Comparison of ENCODE assay signal across 8 mouse cellular contexts in genomic region chr10:79788386-79789158, GRCm38 (mm10). TPM values are rescaled to one million over a fixed set of nuclear protein-coding genes. Genes with fewer than 3 reads are reported as not detected.
DNase-seq lines count a peak whose midpoint lies in the region; ATAC-seq and TF ChIP-seq lines count a peak whose summit lies in the region.

No protein-coding gene starts in this region.

- ATAC-seq in kidney, embryonic 15.5 days (replicated peaks; ENCODE audit: low FRiP score), result no peak
- ATAC-seq in G1E (ENCODE audit: extremely low read depth, insufficient number of reproducible peaks, low FRiP score, poor library complexity, severe bottlenecking), result no peak

- H3K4me3 ChIP-seq in kidney, adult 2 months (ENCODE audit: insufficient read depth, low read depth, low read length), result no peak overlapping the region
- H3K4me3 ChIP-seq in kidney, embryonic 15.5 days (replicated peaks), result no peak overlapping the region
- H3K4me3 ChIP-seq in G1E (ENCODE audit: low read depth, low read length), result no peak overlapping the region

- 26% methylated on average over 7 of the region's 7 CpGs for WGBS in kidney, adult 2 months
- 35% methylated on average over 7 of the region's 7 CpGs for WGBS in kidney, embryonic 15.5 days

- no peaks in the 10 kb centered on the region for H3K9me3 ChIP-seq in kidney, embryonic 15.5 days (replicated peaks)
- no peaks in the 10 kb centered on the region for H3K9me3 ChIP-seq in G1E (replicated peaks)

- intact Hi-C loops in left cerebral cortex, postnatal 25 days (cut with DNase I), result loop anchor here (5.0 kb wide), 1 partner anchor 91 kb away; no protein-coding TSS in a partner anchor

- TF ChIP-seq CTCF in kidney, adult 2 months (conservative IDR thresholded peaks at IDR 0.05; ENCODE audit: insufficient read depth, insufficient read length, low read depth, low read length), result peak; percentile 74
- TF ChIP-seq CTCF in G1E (IDR thresholded peaks at IDR 0.05; ENCODE audit: low read depth, low read length), result peak; percentile 68

- peak; percentile 88 for DNase-seq in kidney, adult 2 months
- no peak for DNase-seq in G1E (ENCODE audit: low spot score)
- peak; percentile 77 to 86 for DNase-seq in cerebellum, adult 18-20 months
- peak; percentile 59 to 76 for DNase-seq in gastrocnemius, postnatal 4 days (ENCODE audit: low spot score in 2 of 2)
- peak; percentile 66 to 74 for DNase-seq in left cerebral cortex, postnatal 25 days (ENCODE audit: low spot score in 2 of 2)
- peak; percentile 72 to 83 for DNase-seq in natural killer cell, adult 2 months (ENCODE audit: low spot score in 2 of 2)
- DNase-seq in thymus, postnatal 25 days, result peak; percentile 82

- no peak overlapping the region for H3K4me2 ChIP-seq in kidney, embryonic 15.5 days

- H3K27ac ChIP-seq in kidney, adult 2 months (ENCODE audit: insufficient read depth, low read depth, low read length), result no peak overlapping the region
- H3K27ac ChIP-seq in kidney, embryonic 15.5 days, result no peak overlapping the region

- H3K9ac ChIP-seq in kidney, embryonic 15.5 days, result no peak overlapping the region

- no peaks in the 10 kb centered on the region for H3K27me3 ChIP-seq in kidney, adult 2 months (replicated peaks; ENCODE audit: control insufficient read depth, insufficient read depth, low read length)
- peaks cover 9% of the 10 kb centered on the region for H3K27me3 ChIP-seq in kidney, embryonic 15.5 days
- peaks cover 34% of the 10 kb centered on the region for H3K27me3 ChIP-seq in G1E (ENCODE audit: insufficient read depth, low read length)

- no peaks in the 10 kb centered on the region for H3K36me3 ChIP-seq in kidney, adult 2 months (ENCODE audit: control insufficient read depth, insufficient read depth, low read length)
- no peaks in the 10 kb centered on the region for H3K36me3 ChIP-seq in kidney, embryonic 15.5 days
- no peaks in the 10 kb centered on the region for H3K36me3 ChIP-seq in G1E (replicated peaks)

- H3K4me1 ChIP-seq in kidney, adult 2 months (ENCODE audit: control insufficient read depth, insufficient read depth, low read length), result 0 out of 2 replicates have a peak, but pooled peaks cover 7% of the 10 kb centered on the region
- peaks cover 5% of the 10 kb centered on the region for H3K4me1 ChIP-seq in kidney, embryonic 15.5 days
- H3K4me1 ChIP-seq in G1E (ENCODE audit: insufficient read depth, low read depth, low read length), result peaks cover 14% of the 10 kb centered on the region

- no peak for TF ChIP-seq POLR2A in kidney, adult 2 months (IDR thresholded peaks at IDR 0.05; ENCODE audit: low read depth, low read length)

RNA-seq across cellular contexts. Expression of gene Prss57, which starts 2.2 kb away (rescaled TPM):
- 0.03 and 0.08 TPM in 2 replicates for polyA plus RNA-seq in kidney, adult 2 months (2012; rRNA removed)
- 0.29 TPM in 1 of 2 replicates, not detected in the other for polyA plus RNA-seq in kidney, embryonic 15.5 days (2015; fragmentation: Nextera tagmentation; extraction: Ambion mirVana)
- total RNA-seq in G1E (2014; fragmentation: Nextera tagmentation) (not detected in 2 replicates), G1E (2017) (0.05 TPM in 1 of 2 replicates, not detected in the other)
- not detected in 2 replicates for polyA plus RNA-seq in G1E (2012)
- total RNA-seq in gastrocnemius, postnatal 4 days (2021), result not detected
- total RNA-seq in left cerebral cortex, postnatal 25 days (2021), result 1 to 10 TPM in 1 of 2 experiments, under 1 TPM in 1; 0.62 to 1.1 TPM

RNA-seq across cellular contexts. Expression of gene Palm, which starts 4.8 kb away (rescaled TPM):
- 110 and 121 TPM in 2 replicates for polyA plus RNA-seq in kidney, adult 2 months (2012; rRNA removed)
- 144 and 158 TPM in 2 replicates for polyA plus RNA-seq in kidney, embryonic 15.5 days (2015; fragmentation: Nextera tagmentation; extraction: Ambion mirVana)
- not detected in 2 replicates for total RNA-seq in G1E (2014; fragmentation: Nextera tagmentation)
- total RNA-seq in G1E (2017), result 0.11 and 0.17 TPM in 2 replicates
- 0.42 and 0.44 TPM in 2 replicates for polyA plus RNA-seq in G1E (2012)
- total RNA-seq in gastrocnemius, postnatal 4 days (2021), result 10 to 100 TPM; 42.1 to 50.8 TPM
- 100 to 1,000 TPM; 318 to 348 TPM for total RNA-seq in left cerebral cortex, postnatal 25 days (2021)

RNA-seq across cellular contexts. Expression of gene Fstl3, which starts 11.5 kb away (rescaled TPM):
- polyA plus RNA-seq in kidney, adult 2 months (2012; rRNA removed), result 17.0 and 24.1 TPM in 2 replicates
- polyA plus RNA-seq in kidney, embryonic 15.5 days (2015; fragmentation: Nextera tagmentation; extraction: Ambion mirVana), result 15.3 and 15.6 TPM in 2 replicates
- total RNA-seq in G1E (2014; fragmentation: Nextera tagmentation), result not detected in 2 replicates
- 0.12 and 0.22 TPM in 2 replicates for total RNA-seq in G1E (2017)
- polyA plus RNA-seq in G1E (2012), result 0.05 TPM in 1 of 2 replicates, not detected in the other
- total RNA-seq in gastrocnemius, postnatal 4 days (2021), result 1 to 10 TPM; 1.1 to 2.1 TPM
- total RNA-seq in left cerebral cortex, postnatal 25 days (2021), result 1 to 10 TPM; 2.2 to 2.4 TPM

RNA-seq across cellular contexts. Expression of gene Rnf126, which starts 21.8 kb away (rescaled TPM):
- 90.2 and 122 TPM in 2 replicates for polyA plus RNA-seq in kidney, adult 2 months (2012; rRNA removed)
- polyA plus RNA-seq in kidney, embryonic 15.5 days (2015; fragmentation: Nextera tagmentation; extraction: Ambion mirVana), result 88.5 and 102 TPM in 2 replicates
- total RNA-seq in G1E (2014; fragmentation: Nextera tagmentation) (109 and 129 TPM in 2 replicates), G1E (2017) (23.5 and 25.2 TPM in 2 replicates)
- polyA plus RNA-seq in G1E (2012), result 353 and 382 TPM in 2 replicates
- total RNA-seq in gastrocnemius, postnatal 4 days (2021), result 10 to 100 TPM; 45.0 to 52.5 TPM
- 10 to 100 TPM; 90.9 to 96.0 TPM for total RNA-seq in left cerebral cortex, postnatal 25 days (2021)

RNA-seq across cellular contexts. Expression of gene Misp, which starts 32.2 kb away (rescaled TPM):
- polyA plus RNA-seq in kidney, adult 2 months (2012; rRNA removed), result 17.9 and 19.9 TPM in 2 replicates
- polyA plus RNA-seq in kidney, embryonic 15.5 days (2015; fragmentation: Nextera tagmentation; extraction: Ambion mirVana), result 14.9 and 15.2 TPM in 2 replicates
- total RNA-seq in G1E (2014; fragmentation: Nextera tagmentation) (not detected in 2 replicates), G1E (2017) (0.33 TPM in 1 of 2 replicates, not detected in the other)
- not detected in 2 replicates for polyA plus RNA-seq in G1E (2012)
- under 1 TPM in 1 of 2 experiments, not detected in 1; 0.42 TPM for total RNA-seq in gastrocnemius, postnatal 4 days (2021)
- 1 to 10 TPM in 1 of 2 experiments, under 1 TPM in 1; 0.62 to 1.7 TPM for total RNA-seq in left cerebral cortex, postnatal 25 days (2021)

Comparison
In these comparisons a context has a peak if more than half of its experiments do, and no peak if none do; other contexts are left out.
1. RNA of gene Palm, which starts 4.8 kb away (total RNA-seq): 318 to 348 TPM in left cerebral cortex, postnatal 25 days and 42.1 to 50.8 TPM in gastrocnemius, postnatal 4 days; 0.11 to 0.17 TPM in G1E; every median in the first group is over 10 times any median in the second.